Mouse (Mus musculus) ovary, postnatal 14 days (tissue): Measurements from ENCODE around the gene Fto.
A peak's percentile ranks its signal among the peaks of the same experiment; 100 is the strongest.

ENCODE experiments used
- DNase-seq: peaks from one replicate; pipeline ENCODE4 v3.0.0; 2022; ENCODE audit warnings: low spot score

Fto gene

DNA sequence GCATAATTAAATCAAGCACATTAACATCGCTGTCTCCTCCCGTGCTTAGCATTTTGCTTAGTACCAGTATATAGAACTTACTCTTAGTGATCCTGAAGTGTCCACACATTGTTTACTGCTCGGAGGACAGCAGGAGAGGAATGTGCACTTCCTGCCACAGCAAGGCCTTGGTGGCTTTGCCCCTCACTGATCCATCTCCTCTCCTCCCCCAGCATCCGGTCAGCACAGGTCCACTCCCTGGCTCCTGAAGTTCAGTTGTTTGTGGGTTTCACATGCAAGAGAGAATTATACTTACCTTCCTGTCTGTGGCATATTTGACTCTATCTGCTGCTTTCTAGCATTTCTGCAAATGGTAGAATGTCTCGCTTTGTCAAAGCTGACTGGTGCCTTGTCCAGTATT lies 44.7 kb downstream of the Fto start:
- DNase-seq: no peak

DNA sequence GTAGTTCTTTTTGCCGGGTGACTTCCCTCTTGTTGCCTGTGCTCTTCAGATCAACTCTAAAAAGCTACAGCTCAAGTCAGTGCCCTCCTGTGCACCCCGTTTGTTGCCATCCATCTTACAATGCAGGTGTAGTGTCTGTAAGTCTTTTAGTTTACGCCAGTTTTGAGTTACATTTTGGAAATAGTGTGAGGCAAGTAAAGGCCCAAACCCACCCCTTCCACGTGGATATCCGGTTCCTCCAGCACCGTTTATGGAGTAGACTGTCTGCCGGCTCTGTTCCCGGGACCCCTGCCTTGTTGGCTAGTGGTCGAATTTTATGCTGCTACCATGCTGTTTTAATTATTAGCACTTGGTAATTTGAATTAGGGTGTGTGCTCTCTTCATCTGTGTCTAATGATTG lies 46.2 kb downstream of the Fto start:
- no peak for DNase-seq

DNA sequence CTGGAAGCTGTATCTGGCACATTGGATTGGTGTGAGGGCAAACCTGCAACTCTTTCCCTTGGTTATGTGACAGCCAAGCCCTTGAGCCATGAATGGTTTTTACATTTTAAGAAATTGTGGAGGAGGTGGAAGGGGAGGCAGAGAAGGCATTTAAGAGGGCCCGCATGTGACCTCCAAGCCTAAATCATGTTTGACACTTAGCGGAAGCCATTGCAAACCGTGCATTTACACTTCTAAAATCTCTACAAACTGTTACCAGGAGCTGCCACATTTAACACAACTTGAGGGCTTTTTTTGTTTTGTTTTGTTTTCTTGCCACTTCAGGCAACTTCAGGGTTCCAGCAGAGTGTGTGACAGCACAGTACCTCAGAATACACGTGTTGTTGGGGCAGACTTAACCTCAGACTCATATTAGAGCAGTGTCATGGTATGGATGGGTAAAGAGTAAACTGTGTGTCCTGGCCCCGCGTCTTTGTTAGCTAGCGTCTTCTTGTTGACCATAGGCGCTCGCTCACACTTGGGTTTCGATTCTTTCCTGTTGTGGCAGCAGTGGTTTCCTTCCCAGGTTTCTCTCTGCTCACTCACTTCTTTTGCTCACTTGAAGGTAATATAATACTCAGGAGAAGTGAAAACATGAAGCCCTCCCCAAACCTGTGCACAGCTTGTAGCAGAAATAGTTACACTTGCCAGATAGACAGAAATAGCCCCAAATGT lies 47.5 kb downstream of the Fto start:
- no peak for DNase-seq

DNA sequence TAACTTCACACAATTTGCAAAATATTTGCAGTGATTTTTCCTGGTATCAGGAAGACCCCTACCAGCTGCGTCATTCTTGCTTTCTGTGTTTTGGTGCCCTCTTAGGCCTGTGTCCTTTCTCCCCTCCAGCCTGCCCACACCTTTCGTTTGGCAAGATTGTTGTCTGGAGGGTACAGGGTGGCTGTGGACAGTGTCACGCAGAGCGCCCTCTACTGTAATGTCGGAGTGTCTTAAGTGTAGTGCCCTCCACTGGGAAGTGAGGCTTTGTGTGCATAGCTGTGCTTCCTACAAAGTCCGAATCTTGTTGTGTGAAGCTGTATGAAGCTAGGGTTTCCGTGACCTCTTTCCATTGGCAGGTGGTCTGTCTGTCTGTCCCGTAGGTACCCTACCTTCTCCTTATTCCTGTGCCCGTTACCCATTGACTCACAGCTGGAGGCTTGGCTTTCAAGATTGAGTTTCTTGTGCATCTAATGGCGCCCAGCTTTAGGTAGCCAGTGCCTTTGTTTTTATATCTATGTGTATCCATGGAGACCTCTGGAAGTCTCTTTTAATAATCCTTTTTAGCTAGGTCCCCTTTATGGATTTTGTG lies 50.0 kb downstream of the Fto start:
- DNase-seq: no peak

DNA sequence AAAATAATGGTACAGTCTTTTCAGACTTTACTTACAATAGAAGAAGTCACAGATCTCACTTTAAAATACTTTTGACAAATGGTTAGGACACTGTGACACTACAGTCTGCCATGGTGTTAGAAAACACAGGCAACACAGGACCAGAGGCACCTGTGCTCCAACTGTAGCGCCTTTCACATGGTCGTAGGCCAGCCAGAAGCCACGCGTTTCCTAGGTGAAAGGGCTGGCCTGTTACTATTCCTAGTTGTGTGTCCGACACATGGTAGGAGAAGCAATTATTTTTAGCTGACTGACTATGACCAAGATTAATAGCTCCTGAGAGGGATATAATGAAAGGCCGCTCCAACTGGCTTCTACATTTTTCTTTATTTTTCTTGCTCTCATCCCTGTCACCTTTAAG lies 50.9 kb downstream of the Fto start:
- DNase-seq: no peak

DNA sequence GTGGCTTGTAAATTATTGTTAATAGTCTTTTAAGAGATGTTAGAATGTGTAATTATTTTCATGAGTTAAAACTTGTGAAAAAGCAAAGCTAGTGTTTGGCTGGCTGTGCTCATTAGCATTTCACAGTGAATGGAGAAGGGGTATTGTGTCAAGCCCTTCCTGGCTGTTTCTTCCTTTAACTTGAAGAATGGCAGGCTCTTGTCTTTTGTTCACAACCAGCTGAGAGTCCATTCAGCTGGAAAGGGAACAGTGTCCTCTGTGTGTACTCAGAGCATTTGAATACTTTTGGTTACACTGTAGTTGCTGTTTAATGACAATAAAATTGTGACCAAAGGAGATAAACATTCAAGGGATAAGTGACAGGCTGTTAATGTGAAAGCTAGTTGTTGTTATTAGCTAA lies 52.5 kb downstream of the Fto start:
- no peak for DNase-seq

DNA sequence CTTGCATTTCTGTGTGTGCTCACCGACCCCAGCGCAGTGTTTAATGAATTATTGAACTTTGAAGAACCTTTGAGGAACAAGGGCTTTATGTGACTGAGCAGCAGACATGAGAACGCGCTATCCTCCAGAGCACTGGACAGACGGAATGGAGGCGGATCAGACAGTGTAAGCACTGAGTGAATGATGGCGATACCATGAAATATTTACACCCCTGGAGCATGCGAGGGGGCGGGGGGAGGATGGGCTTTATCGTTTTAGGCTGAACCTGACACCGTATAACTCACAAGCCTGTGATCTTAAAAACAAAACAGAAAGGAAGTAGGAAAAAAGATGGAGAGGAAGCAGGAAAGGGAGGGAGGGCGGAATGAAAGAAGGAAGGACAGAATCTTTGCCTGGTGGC lies 57.6 kb downstream of the Fto start:
- no peak for DNase-seq

DNA sequence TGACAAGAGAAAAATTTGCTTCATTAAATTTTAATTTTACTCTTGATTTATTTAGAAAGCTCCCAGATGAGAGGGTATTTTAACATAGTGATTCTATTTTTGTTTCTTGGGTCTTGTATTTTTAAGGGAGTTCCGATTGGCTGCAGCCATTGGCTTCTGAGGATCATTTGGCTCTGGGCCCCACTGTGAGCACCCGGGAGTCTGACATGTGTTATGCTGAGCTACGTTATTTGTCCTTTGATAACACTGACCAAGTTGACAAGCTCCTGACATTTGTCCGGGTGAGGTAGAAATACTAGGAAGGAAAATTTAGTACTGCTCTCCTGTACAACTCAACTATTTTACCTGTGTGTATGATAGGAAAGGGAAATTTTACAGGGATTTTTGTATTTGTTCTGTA lies 58.7 kb downstream of the Fto start:
- DNase-seq: no peak

DNA sequence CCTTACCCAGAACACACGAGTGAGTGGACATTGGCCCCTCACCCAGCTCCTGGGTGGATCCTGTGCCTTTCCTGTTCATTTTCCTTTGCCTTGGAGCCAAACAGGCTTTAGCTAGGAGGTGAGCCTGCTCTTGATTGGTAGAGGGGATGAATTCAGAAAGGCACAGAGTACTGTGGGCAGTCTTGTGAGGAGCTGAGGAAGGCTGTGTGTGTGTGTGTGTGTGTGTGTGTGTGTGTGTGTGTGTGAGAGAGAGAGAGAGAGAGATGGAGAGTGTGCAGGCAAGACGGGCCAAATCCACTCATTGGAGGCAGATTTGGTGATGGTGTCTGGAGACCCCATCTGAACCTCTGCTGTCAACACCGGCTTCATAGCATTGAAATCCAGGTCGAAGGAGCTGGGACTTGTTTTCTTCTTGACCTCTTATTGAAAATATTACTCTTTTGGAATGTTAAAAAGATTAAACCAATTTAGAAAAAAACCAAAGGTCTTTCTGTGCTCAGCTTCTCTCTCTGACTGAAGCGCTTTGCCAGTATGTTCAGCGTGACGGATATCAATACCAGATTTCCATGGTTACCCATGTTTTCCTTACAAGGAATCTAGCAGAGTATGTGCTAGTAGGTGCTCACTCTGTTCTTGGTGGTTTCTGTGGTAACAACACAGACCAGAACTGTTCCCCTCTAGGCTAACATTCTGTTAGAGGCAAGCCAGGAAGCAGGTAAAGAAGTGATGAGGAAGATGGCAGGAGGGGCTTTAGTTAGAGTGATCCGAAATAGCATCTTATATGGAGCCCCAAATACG lies 59.7 kb downstream of the Fto start:
- no peak for DNase-seq

DNA sequence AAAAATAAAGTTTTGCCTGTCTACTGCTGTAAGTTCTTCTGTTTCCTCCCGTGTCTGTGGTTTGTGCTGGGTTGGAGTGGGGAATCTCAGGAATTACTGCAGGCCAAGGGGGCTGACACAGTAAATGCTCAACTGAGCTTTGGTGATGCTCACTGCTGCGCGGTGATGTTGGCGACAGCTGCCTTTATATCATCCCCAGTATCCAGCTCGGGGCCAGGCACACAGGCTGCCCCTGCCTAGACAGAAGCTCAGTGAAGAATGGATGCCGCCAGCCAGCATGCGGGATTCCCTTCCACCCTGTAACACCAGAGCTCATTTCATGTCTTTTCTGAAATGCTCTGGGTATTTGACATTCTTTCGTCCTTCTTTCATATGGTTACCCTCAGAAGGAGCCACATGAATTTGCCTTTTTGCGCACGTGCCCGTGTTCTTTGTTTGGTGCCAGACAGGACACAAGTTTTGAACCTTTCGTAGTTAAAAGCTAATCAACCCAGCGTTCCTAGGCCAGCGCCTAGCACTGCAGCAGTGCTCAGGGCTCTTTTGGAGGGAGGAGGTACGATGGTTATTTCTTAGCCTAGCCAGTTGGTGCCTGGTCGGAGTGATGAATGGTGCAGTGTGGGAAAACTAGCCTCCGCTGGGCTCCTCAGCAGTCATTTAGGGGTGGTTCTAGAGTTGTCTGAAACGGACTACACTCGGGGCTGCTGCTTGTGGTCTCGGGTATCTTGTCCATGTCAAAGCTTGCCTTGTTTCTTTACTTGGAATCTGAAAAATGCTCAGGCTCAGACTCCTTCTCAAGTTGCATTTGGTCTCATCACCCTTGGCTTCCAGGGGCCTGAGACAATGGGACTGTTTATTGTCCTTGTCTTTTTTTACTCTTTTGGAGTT lies 62.0 kb downstream of the Fto start:
- DNase-seq: no peak

DNA sequence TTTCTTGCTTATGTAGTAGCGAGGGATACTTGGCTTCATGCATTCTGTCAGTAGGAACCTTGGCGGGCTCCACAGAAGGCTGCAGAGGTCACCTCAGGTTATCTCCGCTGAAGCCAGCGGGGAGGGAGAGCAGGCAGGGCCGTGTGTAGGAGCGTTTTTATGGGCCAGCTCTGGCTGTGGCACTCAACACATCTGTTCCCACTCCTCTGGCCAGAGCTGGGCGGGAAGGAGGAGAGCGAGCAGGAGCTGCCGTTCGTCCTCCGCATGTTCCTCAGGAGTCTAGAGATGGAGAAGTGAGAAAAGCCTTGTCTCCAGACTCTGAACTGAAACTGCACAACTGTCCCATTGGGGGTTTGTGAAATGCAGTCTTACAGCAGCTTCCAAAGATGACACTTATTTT lies 63.5 kb downstream of the Fto start:
- DNase-seq: peak; percentile 32

DNA sequence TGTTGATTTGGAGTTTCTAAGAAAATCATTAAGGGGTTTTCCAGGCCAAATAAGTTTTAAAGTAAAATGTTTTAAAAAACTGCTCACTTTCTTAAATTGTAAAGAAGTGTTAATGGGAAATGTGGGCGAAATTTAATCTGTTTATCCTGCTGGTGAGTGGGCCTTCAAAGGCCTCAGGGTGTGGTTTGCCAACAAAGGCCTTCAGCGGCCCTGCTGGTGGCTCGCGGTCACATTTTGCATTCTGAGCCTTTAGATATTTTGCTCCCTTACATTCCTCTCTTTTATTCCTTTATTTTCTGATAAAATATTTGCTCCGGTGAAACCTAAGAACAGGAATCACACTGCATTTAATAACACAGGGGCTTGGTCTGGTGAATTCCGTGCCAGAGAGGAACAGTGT lies 64.0 kb downstream of the Fto start:
- no peak for DNase-seq

DNA sequence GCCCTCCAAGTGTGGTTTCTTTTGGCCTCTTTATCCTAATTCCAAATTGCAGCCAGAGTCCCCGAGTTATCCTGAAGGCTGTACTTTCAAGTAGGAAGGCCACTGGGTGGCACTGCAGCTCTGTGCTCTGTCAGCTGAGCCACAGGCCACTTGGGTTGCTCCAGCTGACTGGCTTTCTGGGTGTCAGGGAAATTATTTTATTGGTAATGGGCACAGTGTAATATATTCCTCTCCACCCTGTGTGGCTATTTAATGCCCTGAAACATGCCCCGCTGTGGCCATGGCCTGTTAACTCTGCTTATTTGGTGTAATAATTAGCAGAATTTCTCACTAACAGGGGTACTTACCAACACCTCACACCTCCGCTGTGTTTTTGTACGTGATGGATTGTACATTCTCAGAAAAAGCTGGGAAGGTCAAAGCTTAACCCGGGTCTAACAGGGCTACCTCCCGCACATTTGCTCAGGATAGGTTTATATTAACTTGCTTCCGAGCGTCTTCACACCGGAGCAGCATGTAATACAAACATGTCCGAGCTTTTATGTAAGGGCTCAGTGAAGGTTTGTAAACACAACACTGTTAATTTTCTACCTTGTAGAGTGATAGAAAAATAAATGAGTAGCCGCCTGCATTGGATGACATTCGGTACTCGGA lies 65.6 kb downstream of the Fto start:
- peak; percentile 56 for DNase-seq

DNA sequence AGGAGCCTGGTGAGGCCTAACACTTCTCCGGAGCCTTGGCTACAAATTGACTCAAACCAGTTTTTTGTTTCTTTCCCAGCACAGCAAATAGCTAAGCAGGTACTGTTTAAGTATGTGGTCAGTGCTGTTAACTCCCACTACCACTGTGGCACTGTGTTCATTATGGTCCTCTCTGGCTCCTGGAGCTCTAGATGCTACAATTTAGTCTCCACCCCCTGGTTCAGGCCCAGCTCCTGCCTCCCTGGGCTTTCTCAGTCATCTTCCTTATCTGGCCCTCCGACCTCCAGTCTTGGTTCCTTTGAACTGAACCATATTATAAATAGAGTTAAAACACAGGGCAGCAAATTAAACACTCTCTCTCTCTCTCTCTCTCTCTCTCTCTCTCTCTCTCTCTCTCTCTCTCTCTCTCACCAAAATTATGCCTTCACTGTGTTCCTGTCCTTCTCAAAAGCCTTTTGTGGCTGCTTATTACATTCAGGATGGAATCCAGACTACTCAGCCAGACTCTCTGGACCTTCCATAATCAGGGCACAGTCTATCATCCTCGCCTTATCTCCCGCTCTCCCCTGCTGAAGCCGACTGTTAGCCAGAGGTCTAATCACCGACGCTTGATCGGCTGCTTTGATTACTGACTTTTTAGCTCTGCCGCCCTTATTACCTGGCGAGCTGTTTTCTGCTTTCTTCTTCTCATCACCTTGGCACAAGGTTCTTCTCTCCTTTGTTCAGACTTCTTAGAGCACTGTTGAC lies 67.6 kb downstream of the Fto start:
- no peak for DNase-seq

DNA sequence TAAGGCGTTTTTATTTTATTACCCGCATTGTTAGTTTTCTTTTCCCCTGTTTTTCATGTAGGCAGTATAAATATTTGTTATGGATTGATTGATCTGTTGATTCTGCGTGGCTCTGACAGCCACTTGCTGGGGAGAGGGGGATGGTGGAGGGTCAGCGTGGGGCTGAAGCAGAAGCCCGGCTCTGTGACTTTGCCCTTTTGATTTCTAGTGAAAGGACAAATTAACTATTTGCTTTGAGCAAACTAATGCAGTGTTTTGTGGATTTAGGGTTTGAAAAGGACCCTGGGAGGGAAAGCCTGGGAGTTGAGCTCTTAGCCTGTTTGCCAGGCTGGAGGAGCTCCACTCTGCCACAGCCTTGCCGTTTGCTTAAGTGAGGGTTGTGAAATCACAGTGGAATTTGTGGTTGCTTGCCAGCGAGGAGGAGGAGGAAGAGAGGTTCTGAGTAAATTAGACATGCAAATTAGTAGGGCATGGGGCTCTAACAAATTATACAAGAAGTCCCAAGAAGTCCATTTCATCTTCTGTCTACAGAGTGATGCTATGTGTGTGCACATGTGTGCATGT lies 68.3 kb downstream of the Fto start:
- no peak for DNase-seq

DNA sequence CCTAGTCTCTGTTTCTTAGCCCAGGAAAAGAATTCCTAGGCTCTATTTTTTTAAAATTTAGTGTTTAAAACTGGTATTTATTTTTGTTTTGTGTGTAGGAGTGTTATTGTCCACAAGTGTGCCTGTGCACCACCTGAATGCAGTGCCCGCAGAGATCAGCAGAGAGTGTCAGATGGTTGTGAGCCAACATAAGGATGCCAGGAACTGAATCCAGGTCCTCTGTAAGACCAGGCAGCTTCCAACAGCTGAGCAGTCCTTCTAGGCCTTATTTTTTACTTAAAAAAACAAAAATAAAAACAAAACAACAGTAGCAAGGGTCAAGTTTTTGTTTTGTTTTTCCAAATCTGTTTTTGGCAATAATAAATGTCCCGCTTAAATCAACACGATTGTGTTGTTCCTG lies 69.9 kb downstream of the Fto start:
- no peak for DNase-seq

DNA sequence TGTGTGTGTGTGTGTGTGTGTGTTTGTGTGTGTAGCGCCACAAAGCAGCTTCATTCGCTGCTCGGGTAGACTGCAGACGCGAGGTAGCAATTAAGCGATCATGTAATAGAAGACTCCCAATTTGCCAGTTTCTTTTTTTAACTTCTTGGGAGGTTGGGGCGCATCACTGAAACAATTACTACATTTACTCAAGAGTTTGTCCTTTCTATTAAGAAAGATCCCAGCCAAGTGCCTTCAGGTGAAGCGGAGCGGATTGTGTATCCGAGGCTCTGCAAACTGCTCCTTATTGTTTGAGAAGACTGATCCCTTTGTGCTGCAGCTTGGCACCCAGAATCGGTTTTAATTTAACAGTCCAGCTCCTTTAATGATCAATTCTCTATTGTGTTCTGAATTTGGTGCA lies 70.5 kb downstream of the Fto start:
- DNase-seq: no peak

DNA sequence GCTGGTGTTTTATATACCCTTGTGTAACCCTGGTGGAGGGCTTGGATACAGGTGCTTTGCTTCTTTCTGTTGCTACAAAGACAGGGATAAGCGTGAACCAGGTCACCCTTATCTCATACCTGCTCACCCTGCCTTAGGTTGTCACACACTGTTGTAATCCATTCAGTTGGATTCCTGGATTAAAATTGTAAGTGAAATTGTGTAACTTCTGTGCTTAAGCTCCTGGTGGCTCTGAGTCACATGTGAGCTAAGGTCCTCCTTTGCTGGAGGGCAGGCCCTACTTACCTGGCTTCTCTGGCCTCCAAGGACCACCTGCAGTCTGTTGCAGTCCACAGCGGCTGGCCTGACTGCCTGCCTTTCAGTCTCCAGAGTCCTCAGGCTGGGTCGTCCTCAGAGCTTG lies 71.1 kb downstream of the Fto start:
- DNase-seq: no peak

DNA sequence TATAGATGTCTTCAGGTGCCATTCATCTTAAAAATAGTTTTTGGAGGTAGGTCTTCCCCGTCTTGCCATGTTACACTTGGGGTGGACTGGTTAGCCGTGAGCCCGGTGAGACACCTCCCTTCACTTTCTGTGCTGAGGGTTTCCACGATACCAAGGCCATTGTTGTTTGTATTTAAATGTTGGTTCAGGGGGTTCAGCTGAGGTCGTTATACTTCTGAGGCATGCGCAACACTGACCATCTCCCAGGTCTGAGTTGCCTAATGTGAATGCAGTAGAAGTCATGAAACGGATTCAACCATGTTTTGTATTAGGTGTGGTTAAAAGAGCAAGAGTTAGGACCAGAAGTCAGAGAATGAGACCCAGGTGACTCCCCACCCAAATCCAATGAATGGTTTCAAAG lies 72.5 kb downstream of the Fto start:
- DNase-seq: no peak

DNA sequence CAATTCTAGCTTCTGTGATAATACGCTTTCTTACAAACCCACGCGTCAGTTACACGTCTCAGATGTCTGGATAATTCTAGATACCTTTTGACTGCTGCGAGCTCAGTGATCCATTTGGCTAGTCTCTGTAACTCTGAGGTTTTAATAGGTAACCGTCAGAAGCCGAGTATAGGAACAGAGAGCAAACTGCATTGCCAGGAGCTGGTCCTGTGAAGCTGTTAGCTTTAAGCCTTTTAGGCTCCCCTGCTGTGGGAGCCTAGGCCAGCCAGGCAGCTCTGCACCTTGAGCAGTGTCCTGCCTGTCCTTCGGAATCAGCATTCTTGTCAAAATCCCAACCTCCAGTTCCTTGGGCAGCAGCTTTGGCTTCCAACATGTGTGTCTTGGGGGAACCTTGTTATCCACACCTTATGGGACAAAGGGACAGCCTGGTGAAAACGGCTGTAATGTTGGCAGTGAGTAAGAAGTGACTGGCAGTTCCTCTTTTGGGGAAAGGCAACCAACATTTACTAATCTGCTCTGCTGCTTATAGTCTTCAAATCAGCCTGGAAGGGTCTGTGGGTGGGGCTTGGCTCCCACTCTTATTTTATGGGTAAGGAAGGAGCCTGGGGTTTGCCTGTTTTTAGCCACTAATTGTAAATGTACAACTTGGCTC lies 77.2 kb downstream of the Fto start:
- no peak for DNase-seq
